Mouse (Mus musculus) hindbrain, embryonic 15.5 days (tissue): Measurements from ENCODE around the gene Ccdc60. TPM values are rescaled to one million over a fixed set of nuclear protein-coding genes. Genes with fewer than 3 reads are reported as not detected.
A peak's percentile ranks its signal among the peaks of the same experiment; 100 is the strongest.

Experiments
- ATAC-seq: fragments of 200-750 bp; cut with Nextera tagmentation; 2 replicates; pipeline ENCODE4 v1.8.0; 2017; ENCODE audit warnings: low read depth, moderate number of reproducible peaks, moderate TSS enrichment; ENCODE audit not compliant: low FRiP score
- H3K27ac ChIP-seq: fragments of 300-500 bp; sonication (generic); replicated peaks from 2 replicates; pipeline ENCODE4 v1.5.1; 2015; ENCODE audit warnings: mild to moderate bottlenecking, inconsistent platforms
- H3K27me3 ChIP-seq: fragments of 300-500 bp; sonication (generic); 2 replicates; pipeline ENCODE4 v1.6.1; 2015; ENCODE audit warnings: control low read depth, inconsistent platforms
- H3K36me3 ChIP-seq: fragments of 300-500 bp; sonication (generic); 2 replicates; pipeline ENCODE4 v1.6.1; 2015; ENCODE audit warnings: control low read depth, inconsistent platforms
- H3K4me1 ChIP-seq: fragments of 300-500 bp; sonication (generic); replicated peaks from 2 replicates; pipeline ENCODE4 v1.6.1; 2015; ENCODE audit warnings: control low read depth, inconsistent platforms
- H3K4me2 ChIP-seq: fragments of 300-500 bp; sonication (generic); 2 replicates; pipeline ENCODE4 v1.6.1; 2015; ENCODE audit warnings: moderate library complexity, mild to moderate bottlenecking, inconsistent platforms
- H3K4me3 ChIP-seq: fragments of 300-500 bp; sonication (generic); 2 replicates; pipeline ENCODE4 v1.5.1; 2015; ENCODE audit warnings: mild to moderate bottlenecking, inconsistent platforms
- H3K9ac ChIP-seq: fragments of 300-500 bp; sonication (generic); 2 replicates; pipeline ENCODE4 v1.6.1; 2015; ENCODE audit warnings: inconsistent platforms
- H3K9me3 ChIP-seq: fragments of 300-500 bp; sonication (generic); 2 replicates; pipeline ENCODE4 v1.6.1; 2016; ENCODE audit warnings: control low read depth, inconsistent platforms
- WGBS: fragments of 180-500 bp; shearing (Covaris S2); methylation state at CpG from one replicate; pipeline ENCODE4 v1.1.7; 2015; 5-methylcytosine and 5-hydroxymethylcytosine counted together
- polyA plus RNA-seq: library from polyadenylated mRNA; unstranded; fragments of >200 nt; fragmentation: Nextera tagmentation; extraction: Ambion mirVana; gene quantifications from 2 replicates; pipeline ENCODE4 v1.2.1, GENCODE M21; 2015

Ccdc60 gene
- polyA plus RNA-seq, 1 experiment from 2014 or later: 2.8 TPM

GRCm38 (mm10) chr5:116262689-116263088 lies 26.1 kb downstream of the Ccdc60 start:
- Histone ChIP-seq H3K9me3 (no peaks in the 10 kb centered on the region), H3K27ac (no peak overlapping the region), H3K4me3 (no peak overlapping the region), H3K4me2 (no peak overlapping the region), H3K36me3 (no peaks in the 10 kb centered on the region), H3K9ac (no peak overlapping the region), H3K4me1 (peaks cover 9% of the 10 kb centered on the region), H3K27me3 (no peaks in the 10 kb centered on the region)
- 89% methylated on average over 2 of the region's 2 CpGs for WGBS
- no peak for ATAC-seq

GRCm38 (mm10) chr5:116261944-116262343 lies 26.8 kb downstream of the Ccdc60 start:
- Histone ChIP-seq H3K4me2 (no peak overlapping the region), H3K9me3 (no peaks in the 10 kb centered on the region), H3K27me3 (no peaks in the 10 kb centered on the region), H3K27ac (no peak overlapping the region), H3K4me3 (no peak overlapping the region), H3K36me3 (no peaks in the 10 kb centered on the region), H3K9ac (no peak overlapping the region), H3K4me1 (peaks cover 9% of the 10 kb centered on the region)
- ATAC-seq: no peak
- WGBS: 84% methylated on average over 5 of the region's 5 CpGs

DNA sequence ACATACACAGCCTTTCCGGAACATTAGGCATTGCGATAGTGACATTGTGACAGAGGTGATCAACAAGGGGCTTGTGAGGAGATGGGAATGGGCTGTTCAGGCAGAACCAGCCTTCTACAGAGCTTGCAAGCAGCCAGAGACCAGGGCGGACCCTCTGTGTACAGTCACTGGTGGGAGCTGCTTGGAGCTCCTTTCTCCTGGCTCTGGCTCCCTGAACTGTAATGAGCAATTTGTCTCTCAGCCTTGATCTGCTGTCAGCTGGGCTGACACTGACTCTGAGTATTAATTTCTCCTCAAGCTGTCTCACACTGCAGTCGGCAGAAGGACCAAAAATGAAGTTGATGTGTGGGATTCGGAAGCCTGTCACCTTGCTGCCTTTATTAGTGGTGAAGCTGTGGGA lies 28.4 kb downstream of the Ccdc60 start:
- H3K36me3 ChIP-seq: no peaks in the 10 kb centered on the region
- H3K27me3 ChIP-seq: no peaks in the 10 kb centered on the region
- H3K9me3 ChIP-seq: no peaks in the 10 kb centered on the region
- 69% methylated on average over 5 of the region's 5 CpGs for WGBS
- H3K9ac ChIP-seq: no peak overlapping the region
- 0 out of 2 replicates have a peak overlapping the region, but pooled peaks have one; percentile 16 for H3K27ac ChIP-seq
- no peak for ATAC-seq
- no peak overlapping the region for H3K4me3 ChIP-seq
- H3K4me1 ChIP-seq: peaks cover 9% of the 10 kb centered on the region
- H3K4me2 ChIP-seq: no peak overlapping the region

DNA sequence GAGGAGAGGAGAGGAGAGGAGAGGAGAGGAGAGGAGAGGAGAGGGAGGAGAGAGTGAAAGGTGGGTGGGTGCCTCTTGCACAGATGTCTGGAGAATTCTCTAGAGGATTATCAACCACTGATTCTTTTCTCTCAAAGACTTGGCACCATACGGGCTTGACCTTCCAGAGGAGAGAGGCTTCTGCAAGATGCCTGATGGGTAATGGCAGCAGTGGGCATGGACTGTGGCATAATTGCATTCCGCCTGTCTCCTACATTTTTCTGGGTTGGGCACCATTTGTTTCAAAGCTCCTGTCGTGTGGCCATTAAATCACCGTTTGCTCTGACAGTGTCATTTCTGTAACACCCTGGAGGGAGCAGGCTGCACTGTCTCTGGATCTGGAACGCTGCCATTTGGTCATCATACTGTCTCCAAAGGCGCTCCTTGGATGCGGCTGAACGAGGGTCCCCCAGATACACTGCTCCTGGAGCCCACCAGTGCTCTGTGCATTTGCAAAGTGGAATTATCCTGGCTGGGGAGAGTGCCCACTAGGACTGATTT lies 30.4 kb downstream of the Ccdc60 start:
- H3K4me2 ChIP-seq: no peak overlapping the region
- no peak for ATAC-seq
- no peaks in the 10 kb centered on the region for H3K36me3 ChIP-seq
- no peak overlapping the region for H3K9ac ChIP-seq
- 38% methylated on average over 8 of the region's 8 CpGs for WGBS
- H3K27ac ChIP-seq: peak overlapping the region; percentile 21; the same call in 1 of the 2 replicates
- H3K4me1 ChIP-seq: peaks cover 9% of the 10 kb centered on the region
- H3K9me3 ChIP-seq: no peaks in the 10 kb centered on the region
- no peak overlapping the region for H3K4me3 ChIP-seq
- no peaks in the 10 kb centered on the region for H3K27me3 ChIP-seq

DNA sequence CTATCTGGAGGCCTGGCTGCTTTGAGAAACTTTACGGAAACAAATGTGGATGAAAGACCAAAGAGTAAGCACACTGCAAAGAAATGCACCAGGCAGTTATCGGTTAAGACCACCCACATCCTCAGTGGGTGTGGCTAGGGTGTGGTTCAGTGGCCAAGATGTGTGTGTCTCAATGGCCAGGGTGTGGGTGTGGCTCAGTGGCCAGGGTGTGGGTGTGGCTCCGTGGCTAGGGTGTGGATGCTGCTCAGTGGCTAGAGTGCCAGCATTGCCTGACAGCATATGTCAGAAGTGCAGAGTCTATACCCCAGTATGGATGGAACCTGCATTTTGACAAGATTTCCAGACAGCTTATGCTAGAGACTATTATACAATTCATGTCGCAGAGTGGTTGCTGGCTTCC lies 34.9 kb downstream of the Ccdc60 start:
- Histone ChIP-seq H3K4me3 (no peak overlapping the region), H3K9me3 (no peaks in the 10 kb centered on the region), H3K36me3 (no peaks in the 10 kb centered on the region), H3K27ac (no peak overlapping the region), H3K4me2 (no peak overlapping the region), H3K9ac (no peak overlapping the region), H3K4me1 (peaks cover 7% of the 10 kb centered on the region), H3K27me3 (no peaks in the 10 kb centered on the region)
- no peak for ATAC-seq
- 84% methylated on average over 4 of the region's 4 CpGs for WGBS

DNA sequence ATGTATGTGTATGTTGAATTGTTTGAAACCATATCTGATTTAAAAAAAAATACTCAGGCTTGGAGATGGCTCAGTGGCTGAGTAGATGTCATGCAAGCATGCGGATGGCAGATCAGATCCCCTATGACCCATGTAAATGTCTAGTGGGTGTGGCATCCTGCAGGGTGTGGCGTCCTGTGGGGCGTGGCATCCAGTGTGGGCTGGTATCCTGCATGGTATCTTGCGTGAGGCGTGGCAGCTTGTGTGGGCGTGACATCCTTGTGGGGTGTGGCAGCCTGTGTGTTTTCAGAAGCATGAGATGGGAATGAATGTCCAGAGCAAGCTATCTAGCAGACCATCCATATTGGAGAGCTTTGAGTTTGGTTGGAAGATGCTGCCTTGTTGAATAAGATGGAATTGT lies 36.6 kb downstream of the Ccdc60 start:
- no peak overlapping the region for H3K9ac ChIP-seq
- H3K27me3 ChIP-seq: no peaks in the 10 kb centered on the region
- no peaks in the 10 kb centered on the region for H3K4me1 ChIP-seq
- no peak overlapping the region for H3K4me3 ChIP-seq
- no peak overlapping the region for H3K4me2 ChIP-seq
- WGBS: 91% methylated on average over 6 of the region's 6 CpGs
- H3K27ac ChIP-seq: no peak overlapping the region
- no peak for ATAC-seq
- no peaks in the 10 kb centered on the region for H3K36me3 ChIP-seq
- H3K9me3 ChIP-seq: no peaks in the 10 kb centered on the region

- no peak overlapping the region for H3K27ac ChIP-seq
- no peak overlapping the region for H3K4me3 ChIP-seq
- no peaks in the 10 kb centered on the region for H3K4me1 ChIP-seq
- WGBS: 79% methylated on average over 7 of the region's 7 CpGs
- H3K9ac ChIP-seq: no peak overlapping the region
- H3K4me2 ChIP-seq: no peak overlapping the region
- no peaks in the 10 kb centered on the region for H3K9me3 ChIP-seq
- no peaks in the 10 kb centered on the region for H3K36me3 ChIP-seq
- no peak for ATAC-seq
- no peaks in the 10 kb centered on the region for H3K27me3 ChIP-seq
These were observed 42.1 kb downstream of the Ccdc60 start for GRCm38 (mm10) chr5:116246642-116247041.

DNA sequence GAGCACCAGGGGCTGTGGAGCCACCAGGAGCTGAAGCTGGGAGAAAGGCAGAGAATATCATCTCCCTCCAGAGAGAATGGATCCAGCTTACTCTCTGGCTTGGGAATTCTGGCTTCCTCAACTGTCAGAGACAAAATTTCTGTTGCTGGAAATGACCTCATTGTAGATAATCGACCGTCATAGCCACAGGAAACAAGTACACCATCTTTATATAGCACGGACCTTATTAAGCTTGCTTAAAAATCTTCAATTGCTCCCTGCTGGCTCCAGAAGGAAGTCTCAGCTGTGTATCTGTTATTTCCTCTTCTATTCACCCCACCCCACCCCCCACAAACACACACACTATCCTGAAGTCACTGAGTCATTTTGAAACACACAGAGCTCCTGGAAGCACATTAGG lies 44.3 kb downstream of the Ccdc60 start:
- ATAC-seq: no peak
- 58% methylated on average over 3 of the region's 3 CpGs for WGBS
- Histone ChIP-seq H3K27me3 (no peaks in the 10 kb centered on the region), H3K9me3 (no peaks in the 10 kb centered on the region), H3K4me1 (no peaks in the 10 kb centered on the region), H3K4me3 (no peak overlapping the region), H3K36me3 (no peaks in the 10 kb centered on the region), H3K9ac (no peak overlapping the region), H3K27ac (no peak overlapping the region), H3K4me2 (no peak overlapping the region)

DNA sequence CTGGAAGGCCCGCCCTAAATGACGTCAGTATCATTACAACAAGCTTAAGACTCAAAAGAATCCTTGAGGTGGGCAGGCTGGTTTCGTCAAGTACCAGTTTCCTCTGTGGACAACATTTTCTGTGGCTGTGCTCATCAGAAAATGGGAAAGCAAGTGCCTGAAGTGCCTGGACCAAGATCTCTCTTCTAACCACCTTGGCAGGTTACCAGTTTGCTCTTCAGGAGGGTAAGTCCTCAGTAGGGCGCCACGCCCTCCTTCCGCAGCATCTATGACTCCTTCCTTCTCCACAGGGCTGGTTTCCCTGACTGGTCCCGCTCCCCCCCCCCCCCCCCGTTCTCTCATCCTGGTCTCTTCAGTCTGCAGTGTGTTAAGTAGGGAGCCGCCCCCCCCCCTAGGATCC lies 45.2 kb downstream of the Ccdc60 start:
- Histone ChIP-seq H3K4me3 (no peak overlapping the region), H3K27me3 (no peaks in the 10 kb centered on the region), H3K36me3 (no peaks in the 10 kb centered on the region), H3K27ac (no peak overlapping the region), H3K4me1 (no peaks in the 10 kb centered on the region), H3K9ac (no peak overlapping the region), H3K4me2 (no peak overlapping the region), H3K9me3 (no peaks in the 10 kb centered on the region)
- WGBS: 89% methylated on average over 9 of the region's 9 CpGs
- ATAC-seq: no peak

DNA sequence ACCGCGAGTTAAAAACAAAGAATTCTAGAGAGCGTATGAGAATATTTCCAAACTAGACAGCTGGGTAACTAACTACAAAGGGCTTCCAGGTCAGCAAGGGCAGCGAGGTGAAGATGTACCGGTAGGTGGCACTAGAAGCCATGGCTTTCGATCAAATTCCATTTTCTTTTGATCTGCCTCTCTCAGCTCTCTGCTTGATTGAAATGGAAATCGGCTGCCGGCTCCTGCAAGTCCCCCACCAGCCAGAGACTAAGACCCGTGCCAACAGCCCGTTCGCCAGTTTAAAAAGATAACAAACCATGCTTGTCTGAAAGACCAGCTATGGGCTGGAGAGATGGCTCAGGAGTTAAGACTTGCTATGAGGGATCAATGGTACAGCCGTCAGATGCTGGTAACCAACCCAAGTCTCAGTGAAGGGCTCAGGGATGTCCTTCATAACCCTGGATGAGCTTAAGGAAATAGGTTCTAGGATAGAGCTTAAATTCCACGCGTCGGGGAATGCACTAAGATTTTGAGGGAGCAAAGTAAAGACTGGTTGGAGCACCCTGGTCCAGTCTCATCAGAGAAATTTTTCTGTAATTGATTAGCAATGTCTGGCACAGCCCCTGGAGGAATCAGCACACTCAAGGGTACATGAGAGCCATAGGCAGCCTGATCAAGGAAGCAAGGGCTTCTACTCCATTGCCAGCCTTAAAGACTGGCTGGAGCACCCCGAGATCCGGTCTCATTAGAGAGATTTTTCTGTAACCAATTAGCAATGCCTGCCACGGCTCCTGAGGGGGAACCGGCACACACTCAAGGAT lies 56.7 kb downstream of the Ccdc60 start:
- Histone ChIP-seq H3K27me3 (no peaks in the 10 kb centered on the region), H3K27ac (no peak overlapping the region; the same call in 1 of the 2 replicates), H3K4me1 (peaks cover 19% of the 10 kb centered on the region), H3K4me2 (peak overlapping the region; percentile 44), H3K4me3 (peak overlapping the region; percentile 11; the same call in 1 of the 2 replicates), H3K9me3 (no peaks in the 10 kb centered on the region), H3K36me3 (no peaks in the 10 kb centered on the region), H3K9ac (no peak overlapping the region)
- peak; percentile 63; the same call in 1 of the 2 replicates for ATAC-seq
- WGBS: 18% methylated on average over 19 of the region's 19 CpGs

- Histone ChIP-seq H3K9ac (no peak overlapping the region), H3K4me2 (no peak overlapping the region), H3K4me3 (no peak overlapping the region), H3K27ac (no peak overlapping the region), H3K9me3 (no peaks in the 10 kb centered on the region), H3K27me3 (no peaks in the 10 kb centered on the region), H3K4me1 (peaks cover 14% of the 10 kb centered on the region), H3K36me3 (no peaks in the 10 kb centered on the region)
- 69% methylated on average over 6 of the region's 6 CpGs for WGBS
- ATAC-seq: no peak
These were observed 60.4 kb downstream of the Ccdc60 start for GRCm38 (mm10) chr5:116228414-116228813.

DNA sequence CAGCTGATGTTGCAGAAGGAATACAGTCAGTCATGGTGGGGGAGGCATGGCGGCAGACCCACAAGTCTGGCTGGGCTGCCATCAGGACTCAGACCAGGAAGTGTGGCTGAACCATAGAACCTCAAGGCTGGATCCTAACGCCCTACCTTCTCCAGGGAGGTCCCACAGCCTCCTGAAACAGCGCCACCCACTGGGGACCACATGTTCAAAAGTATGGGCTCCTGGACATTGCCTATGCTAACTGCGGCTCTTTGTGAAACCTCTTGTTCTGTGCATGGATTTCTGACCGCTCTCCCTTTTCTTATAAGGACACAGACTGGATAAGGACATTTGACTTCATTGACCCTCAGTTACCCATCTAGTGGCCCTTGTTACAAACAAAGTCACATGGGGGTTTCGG lies 64.8 kb downstream of the Ccdc60 start:
- WGBS: 79% methylated on average over 6 of the region's 6 CpGs
- no peak overlapping the region for H3K9ac ChIP-seq

More for the DNA sequence above, 64.8 kb downstream of the Ccdc60 start:
- H3K4me3 ChIP-seq: no peak overlapping the region
- peaks cover 6% of the 10 kb centered on the region; the same call in 1 of the 2 replicates for H3K4me1 ChIP-seq
- no peaks in the 10 kb centered on the region for H3K9me3 ChIP-seq
- no peak for ATAC-seq
- H3K4me2 ChIP-seq: no peak overlapping the region
- H3K27ac ChIP-seq: no peak overlapping the region
- no peaks in the 10 kb centered on the region for H3K27me3 ChIP-seq
- H3K36me3 ChIP-seq: no peaks in the 10 kb centered on the region
